Mouse (Mus musculus): Measurements from ENCODE around the gene Dctn2.

DNA sequence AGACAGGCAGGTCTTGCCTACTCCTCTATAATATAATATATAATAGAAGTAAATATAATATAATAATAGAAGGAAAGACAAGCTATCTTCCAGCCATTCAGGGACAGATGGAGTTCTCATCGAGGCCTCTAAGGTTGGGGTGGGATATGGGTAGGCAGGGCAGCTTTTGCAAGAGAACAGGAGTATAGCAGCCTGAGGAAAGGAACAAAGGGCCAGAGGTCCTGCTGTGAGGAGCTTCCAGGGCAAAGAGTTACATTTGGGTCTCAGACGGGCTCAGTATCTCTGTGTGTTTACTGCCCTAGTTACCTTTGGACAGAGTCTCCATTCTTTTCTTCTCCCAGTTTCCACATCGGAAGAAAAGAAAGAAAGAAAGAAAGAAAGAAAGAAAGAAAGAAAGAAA is 2.5 kb upstream of the Dctn2 start:
- no peak for TF ChIP-seq CTCF (IDR thresholded peaks at IDR 0.05; ENCODE audit: low read depth)
- TF ChIP-seq EP300 (IDR thresholded peaks at IDR 0.05; ENCODE audit: low read depth): no peak

Data from heart, postnatal 0 days (tissue).